Mouse (Mus musculus) brain, embryonic 14.5 days (tissue): ENCODE results near the gene Tfap2e. TPM values are rescaled to one million over a fixed set of nuclear protein-coding genes. Genes with fewer than 3 reads are reported as not detected.

Experiments
- DNase-seq: peaks from one replicate; pipeline ENCODE4 v3.0.0-alpha.2; 2011; ENCODE audit warnings: low read depth
- CTCF ChIP-seq: fragments of 200-500 bp; IDR thresholded peaks from 2 replicates; pipeline ENCODE4 v1.5.1; 2012; ENCODE audit warnings: inconsistent platforms, mild to moderate bottlenecking, moderate library complexity, borderline replicate concordance; ENCODE audit not compliant: insufficient read depth, insufficient read length; ENCODE audit errors: extremely low read depth
- POLR2A ChIP-seq: fragments of 200-500 bp; IDR thresholded peaks from 2 replicates; pipeline ENCODE4 v1.6.1; 2012; ENCODE audit warnings: mild to moderate bottlenecking, inconsistent platforms, borderline replicate concordance; ENCODE audit not compliant: poor library complexity, insufficient read depth, insufficient read length, severe bottlenecking; ENCODE audit errors: extremely low read depth
- polyA plus RNA-seq: library from polyadenylated mRNA; depleted of rRNA; stranded (reverse); fragments of >200 nt; gene quantifications from 2 replicates; pipeline ENCODE4 v1.2.3, GENCODE M21; 2012

Gene Tfap2e
- polyA plus RNA-seq, 1 experiment = 3.2 TPM

GRCm38 (mm10) chr4:126750046-126750683, 14.1 kb upstream of the Tfap2e start:
- TF ChIP-seq CTCF = no peak
- no peak for TF ChIP-seq POLR2A
- peak; percentile 93 for DNase-seq

GRCm38 (mm10) chr4:126749553-126749952, 13.5 kb upstream of the Tfap2e start:
- DNase-seq = no peak
- TF ChIP-seq POLR2A (no peak), CTCF (no peak)

GRCm38 (mm10) chr4:126748381-126748780, 12.3 kb upstream of the Tfap2e start:
- no peak for DNase-seq
- TF ChIP-seq POLR2A = no peak
- no peak for TF ChIP-seq CTCF

DNA sequence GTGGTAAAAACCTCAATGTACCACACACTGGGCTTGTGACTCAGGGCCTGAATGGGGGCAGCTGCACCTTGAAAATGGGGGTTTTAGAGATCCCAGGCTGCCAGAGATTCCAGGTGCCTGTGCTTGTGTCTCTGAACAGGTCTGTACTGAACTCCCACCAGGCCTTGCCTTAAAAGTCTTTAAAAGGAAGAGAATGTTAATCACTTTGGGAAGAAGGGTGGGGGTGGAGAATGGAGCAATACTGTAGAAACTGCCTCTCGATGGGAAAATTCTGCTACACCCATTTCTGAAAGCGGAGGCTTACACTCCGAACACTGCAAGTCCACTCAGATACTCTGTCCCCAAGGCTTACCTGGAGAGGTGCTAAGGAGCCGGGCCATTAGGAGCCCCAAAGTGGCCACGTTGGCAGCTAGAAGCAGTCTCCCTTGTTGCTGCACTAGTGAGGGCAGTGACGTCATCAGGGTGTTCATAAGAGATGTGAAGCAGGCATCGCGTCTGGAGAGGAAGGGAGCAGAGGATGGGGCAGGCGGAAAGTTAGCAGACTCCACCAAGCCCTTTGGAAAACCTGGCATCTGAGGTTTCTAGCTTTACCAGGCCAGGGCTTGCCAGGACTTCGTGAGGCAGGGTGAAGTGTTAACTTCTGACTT, 10.3 kb upstream of the Tfap2e start:
- no peak for DNase-seq
- TF ChIP-seq CTCF = no peak
- TF ChIP-seq POLR2A = no peak

- no peak for TF ChIP-seq POLR2A
- peak; percentile 75 for TF ChIP-seq CTCF
These were observed 9.6 kb upstream of the Tfap2e start for GRCm38 (mm10) chr4:126745506-126746193.

DNA sequence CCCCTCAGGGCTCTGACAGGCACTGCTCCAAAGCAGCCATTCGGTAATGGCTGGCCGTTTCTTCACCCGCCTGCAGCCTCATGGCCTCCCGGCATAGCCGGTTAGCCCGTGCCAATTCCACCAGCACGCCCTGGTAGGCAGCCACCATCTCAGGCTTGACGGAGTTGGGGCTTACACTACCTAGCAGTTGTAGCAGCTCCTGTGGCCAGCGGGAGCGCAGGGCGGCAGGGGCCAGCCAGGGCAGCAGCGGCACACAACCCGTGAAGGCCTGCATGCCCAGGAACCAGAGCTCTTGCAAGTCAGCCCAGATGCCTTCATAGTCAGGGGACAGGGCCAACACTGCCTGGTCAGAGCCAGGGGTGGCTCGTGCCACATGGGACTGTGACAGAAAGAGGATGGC, 8.8 kb upstream of the Tfap2e start:
- DNase-seq = no peak
- no peak for TF ChIP-seq CTCF
- TF ChIP-seq POLR2A = no peak

More at GRCm38 (mm10) chr4:126745506-126746193, 9.6 kb upstream of the Tfap2e start:
- peak; percentile 64 for DNase-seq

DNA sequence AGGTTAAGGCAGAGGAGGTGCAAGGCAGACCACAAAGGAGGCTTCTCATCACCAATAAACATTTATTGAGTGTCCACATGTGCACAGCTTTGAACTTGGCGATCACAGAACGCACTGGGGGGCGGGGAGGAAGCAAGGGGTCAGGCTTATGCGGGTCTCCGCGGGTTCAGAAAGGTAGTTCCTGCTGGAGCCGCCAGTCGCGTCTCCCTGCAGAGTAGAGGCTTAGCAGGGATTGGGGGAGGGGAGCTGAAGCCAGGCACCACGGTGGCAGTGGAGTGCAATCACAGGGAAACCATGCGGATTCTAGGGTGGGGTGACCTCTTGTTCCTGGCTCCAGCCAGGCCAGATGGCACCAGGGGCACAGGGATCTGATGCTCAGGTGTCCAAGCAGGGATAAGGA, 7.7 kb upstream of the Tfap2e start:
- DNase-seq = no peak
- TF ChIP-seq CTCF (no peak), POLR2A (no peak)

DNA sequence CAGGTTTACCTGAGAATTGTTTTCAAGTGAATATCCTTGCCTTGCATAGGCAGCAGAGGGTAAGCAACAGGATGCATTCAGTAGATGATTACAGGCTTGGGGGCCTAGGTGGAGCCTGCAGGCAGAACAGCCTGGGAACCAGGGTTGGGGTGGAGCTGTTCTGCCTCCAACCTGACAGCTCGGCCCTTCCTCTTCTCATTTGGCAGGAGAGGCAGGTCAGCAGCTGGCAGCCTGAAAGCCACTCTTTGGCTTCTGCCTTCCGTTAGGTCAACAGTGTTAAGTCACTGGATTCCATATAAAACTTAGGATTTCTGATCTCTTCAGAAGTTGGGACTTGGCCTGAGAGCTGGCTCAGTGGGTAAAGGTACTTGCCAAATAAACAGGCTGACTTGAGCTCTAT, 6.9 kb upstream of the Tfap2e start:
- no peak for TF ChIP-seq CTCF
- no peak for TF ChIP-seq POLR2A
- DNase-seq = no peak

DNA sequence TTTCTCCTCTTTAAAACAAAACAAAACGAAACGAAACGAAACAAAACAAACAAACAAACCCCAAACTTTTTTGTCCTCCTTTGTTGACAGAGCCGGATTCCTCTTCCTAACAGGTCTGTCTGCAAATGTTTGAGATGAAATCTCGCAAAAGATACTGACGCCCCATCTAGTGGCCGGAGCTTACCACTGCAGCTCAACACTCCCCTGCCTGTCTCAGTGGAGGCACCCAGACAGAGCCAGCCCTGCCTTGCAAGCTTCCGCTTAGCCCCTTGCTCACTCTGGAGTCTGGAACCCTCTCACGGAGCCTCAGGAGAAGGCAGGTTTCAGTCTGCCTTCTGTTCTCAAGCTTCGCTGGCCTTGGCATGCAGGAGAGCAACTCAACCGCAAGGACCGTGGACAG, 5.4 kb upstream of the Tfap2e start:
- TF ChIP-seq CTCF (peak; percentile 90), POLR2A (no peak)
- peak; percentile 88 for DNase-seq

- no peak for DNase-seq
- TF ChIP-seq CTCF (peak; percentile 48; the same call in 1 of the 2 replicates), POLR2A (no peak)
These were observed 4.1 kb upstream of the Tfap2e start for GRCm38 (mm10) chr4:126739966-126740676.
